Mouse (Mus musculus) ovary, postnatal 36 days (tissue): ENCODE results near the gene Creb3l4.
A peak's percentile ranks its signal among the peaks of the same experiment; 100 is the strongest.
"Not testable (repeated sequence)": the region's sequence is repeated elsewhere in the genome, so short reads cannot be mapped to it uniquely, and the experiment has no call there.

Source experiments
- DNase-seq: peaks from one replicate; pipeline ENCODE4 v3.0.0; 2022; ENCODE audit warnings: low spot score, mixed read lengths

The Creb3l4 gene

GRCm38 (mm10) chr3:90242984-90243775 is at the start of gene Creb3l4:
Gene Creb3l4, minus strand, starts transcription at chr3:90243512.
- DNase-seq, result peak; percentile 56

DNA sequence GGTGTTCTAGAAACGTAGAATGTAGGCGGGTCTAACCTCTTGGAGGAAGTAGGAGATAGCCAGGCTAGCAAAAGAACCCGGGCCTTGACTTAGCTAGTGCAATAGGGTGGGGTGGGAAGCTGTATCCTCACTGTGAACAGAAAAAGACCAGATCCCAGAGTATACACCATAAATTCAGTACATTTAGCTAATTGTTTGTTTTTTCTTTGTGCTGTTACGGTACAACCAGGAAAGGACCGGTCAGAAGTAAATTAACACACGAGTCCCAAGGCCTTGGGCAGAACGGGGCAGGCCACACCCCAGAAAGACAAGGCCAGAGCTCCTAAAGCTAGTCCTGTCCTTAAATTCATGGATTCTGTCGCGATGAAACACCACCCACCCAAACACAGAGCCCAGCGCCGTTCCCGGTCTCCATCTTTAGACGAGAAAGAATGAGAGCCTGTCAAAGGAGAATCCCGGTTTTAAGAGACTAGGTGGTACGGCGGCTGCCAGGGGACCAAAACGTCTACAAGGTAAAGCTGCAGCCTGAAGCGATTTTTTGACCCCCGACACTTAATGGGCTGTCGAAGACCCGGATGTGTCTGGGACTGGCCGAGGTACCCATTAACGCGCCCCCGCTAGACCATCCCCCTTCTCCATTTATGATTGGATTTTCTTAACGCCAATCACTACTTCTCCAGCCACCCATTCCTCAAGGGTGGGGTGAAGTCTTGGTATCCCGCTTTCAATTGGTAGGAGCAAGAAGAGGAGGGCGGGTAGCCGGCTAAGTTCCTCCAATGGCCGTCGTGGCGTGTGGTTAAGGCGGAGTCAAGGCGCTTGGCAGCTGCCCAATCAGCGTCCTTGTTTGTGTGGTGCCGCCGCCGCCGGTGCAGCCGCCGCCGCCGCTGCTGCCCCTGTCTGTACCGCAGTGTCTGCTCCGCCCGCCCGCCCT is 49.3 kb upstream of the Creb3l4 start, which contains the start of gene Gatad2b:
Gene Gatad2b (plus strand): TSS at position 834 of the 931 bp plus-strand sequence.
- DNase-seq, result peak; percentile 97

GRCm38 (mm10) chr3:90291982-90292344 is 48.7 kb upstream of the Creb3l4 start:
- DNase-seq, result no peak

- DNase-seq, result no peak
These were observed 47.3 kb upstream of the Creb3l4 start for GRCm38 (mm10) chr3:90290602-90291001.

GRCm38 (mm10) chr3:90289403-90289802 is 46.1 kb upstream of the Creb3l4 start:
- not testable (repeated sequence) for DNase-seq

DNA sequence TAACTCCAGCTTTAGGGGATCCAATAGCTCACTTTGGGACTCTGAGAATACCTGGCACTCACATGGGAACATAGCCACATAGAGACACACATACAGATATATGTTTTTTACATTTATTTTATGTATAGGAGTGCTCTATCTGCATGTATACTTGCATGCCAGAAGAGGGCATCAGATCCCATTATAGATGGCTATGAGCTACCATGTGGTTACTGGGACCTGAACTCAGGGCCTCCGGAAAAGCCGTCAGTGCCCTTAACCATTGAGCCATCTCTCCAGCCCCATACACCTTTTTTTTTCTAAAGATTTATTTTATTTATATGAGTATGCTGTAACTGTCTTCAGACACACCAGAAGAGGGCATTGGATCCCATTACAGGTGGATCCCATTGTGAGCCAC is 40.8 kb upstream of the Creb3l4 start:
- DNase-seq, result no peak

- no peak for DNase-seq
These were observed 37.4 kb upstream of the Creb3l4 start for GRCm38 (mm10) chr3:90280708-90281107.

DNA sequence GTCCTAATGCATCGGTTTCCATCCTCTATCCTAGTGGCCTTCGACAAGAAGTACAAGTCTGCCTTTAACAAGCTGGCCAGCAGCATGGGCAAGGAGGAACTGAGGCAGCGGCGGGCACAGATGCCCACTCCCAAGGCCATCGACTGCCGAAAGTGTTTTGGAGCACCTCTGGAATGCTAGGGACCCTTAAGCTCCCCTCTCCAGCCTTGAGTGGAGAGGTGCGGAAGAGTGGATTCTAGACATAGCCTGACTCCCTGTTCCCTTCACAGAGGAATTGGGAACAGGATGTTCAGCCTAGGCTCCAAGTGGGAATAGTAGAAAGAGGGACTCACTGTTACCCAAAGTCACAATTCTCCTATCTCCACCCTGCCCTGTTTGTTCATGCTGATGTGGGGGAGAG is 36.4 kb upstream of the Creb3l4 start:
- DNase-seq, result no peak

DNA sequence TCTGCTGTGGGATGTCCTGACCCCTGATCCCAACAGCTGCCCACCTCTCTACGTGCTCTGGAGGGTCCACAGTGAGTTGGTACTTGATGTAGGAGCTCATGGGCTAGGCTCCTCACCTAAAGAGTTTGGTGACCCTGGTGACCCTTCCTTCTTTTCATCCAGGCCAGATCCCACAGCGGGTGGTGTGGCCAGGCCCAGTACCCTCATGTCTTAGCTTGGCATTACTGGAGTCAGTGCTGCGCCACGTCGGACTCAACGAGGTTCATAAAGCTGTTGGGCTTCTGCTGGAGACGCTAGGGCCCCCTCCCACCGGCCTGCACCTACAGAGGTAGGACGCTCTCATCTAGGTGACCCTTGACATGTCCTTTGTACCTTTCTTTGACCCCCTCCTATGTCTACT is 35.9 kb upstream of the Creb3l4 start:
- DNase-seq, result no peak

DNA sequence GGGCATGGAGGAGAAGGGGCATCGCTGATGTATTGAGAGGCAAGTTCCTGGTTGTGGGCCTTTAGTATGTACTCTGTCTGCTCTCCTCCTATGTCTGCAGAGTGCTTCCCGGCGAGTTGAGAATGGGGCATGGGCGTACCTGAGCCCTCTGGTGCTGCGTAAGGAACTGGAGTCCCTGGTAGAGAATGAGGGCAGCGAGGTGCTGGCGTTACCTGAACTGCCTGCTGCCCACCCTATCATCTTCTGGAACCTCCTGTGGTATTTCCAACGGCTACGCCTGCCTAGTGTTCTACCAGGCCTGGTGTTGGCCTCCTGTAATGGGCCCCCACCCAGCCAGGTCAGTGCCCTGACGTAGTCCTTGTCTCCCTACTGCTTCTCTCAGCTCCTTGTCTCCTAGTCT is 34.9 kb upstream of the Creb3l4 start:
- no peak for DNase-seq

DNA sequence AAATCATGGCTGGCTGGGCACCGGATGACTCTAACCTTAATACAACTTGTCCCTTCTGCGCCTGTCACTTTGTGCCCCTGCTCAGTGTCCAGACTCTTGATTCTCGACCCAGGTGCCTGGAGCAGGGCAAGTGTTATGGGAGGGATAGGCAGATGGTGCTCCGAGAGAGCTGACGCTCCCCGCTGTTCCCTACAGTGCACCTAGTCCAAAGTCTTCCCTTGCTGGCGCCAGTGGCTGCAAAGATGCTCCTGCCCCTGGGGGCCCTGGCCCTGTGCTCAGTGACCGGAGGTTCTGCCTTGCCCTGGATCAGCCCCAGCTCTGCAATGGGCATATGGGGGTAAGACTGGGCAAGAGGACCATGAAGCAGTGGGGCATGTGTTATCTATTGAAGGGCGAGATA is 34.5 kb upstream of the Creb3l4 start:
- DNase-seq, result no peak

GRCm38 (mm10) chr3:90276858-90277257 is 33.5 kb upstream of the Creb3l4 start:
- DNase-seq, result no peak

DNA sequence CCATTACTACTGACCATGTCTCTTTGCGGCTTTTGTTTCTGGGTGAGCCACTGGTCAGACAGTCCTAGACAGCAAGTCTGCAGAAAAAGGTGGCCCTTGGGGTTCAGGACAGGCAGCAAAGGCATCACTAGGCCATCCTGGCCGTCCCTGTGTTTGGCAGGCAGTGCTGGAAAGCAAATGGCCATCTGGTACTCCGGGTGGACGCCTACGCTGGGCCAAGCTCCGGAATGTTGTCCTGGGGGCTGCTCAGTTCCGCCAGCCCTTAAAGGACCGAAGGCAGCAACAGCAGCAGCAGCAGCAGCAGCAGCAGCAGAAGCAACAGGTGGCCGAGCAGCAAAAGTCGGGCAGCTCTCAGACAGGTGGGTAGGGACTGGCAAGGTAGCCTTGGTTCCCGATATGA is 32.0 kb upstream of the Creb3l4 start:
- no peak for DNase-seq

- DNase-seq, result no peak
These were observed 30.5 kb upstream of the Creb3l4 start for GRCm38 (mm10) chr3:90273855-90274254.

DNA sequence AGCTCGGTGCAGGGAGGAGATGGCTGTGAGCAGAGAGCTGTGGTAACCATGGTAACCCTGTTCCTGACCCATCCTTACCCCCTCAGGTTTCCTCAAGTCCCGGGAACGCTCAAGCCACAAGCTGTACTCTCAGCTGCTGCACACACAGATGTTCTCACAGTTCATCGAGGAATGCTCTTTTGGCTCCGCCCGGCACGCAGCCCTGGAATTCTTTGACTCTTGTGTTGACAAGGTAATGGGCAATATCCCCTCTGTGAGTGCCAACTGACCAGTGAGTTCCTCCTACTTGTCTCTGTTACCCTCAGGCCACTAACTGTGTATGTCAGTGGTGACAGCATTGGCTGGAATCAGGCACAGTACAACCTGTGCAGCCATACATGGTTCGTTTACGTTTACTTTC is 28.9 kb upstream of the Creb3l4 start:
- no peak for DNase-seq

DNA sequence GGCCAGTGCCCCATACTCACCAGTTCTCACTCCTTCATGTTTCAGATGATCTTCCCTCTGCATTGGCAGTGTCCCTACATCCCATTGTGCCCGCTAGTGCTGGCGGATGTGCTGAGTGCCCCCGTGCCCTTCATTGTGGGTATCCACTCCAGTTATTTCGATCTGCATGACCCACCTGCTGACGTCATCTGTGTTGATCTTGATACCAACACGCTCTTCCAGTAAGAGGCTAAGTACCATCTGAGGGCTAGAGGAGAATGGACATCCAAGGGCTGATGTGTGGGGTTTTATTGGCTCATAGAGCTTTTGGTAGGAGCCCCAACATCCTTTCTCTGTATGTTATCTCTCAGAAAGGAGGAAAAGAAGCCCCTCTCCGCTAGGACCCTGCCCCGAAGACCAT is 27.5 kb upstream of the Creb3l4 start:
- DNase-seq, result no peak

- no peak for DNase-seq
These were observed 25.7 kb upstream of the Creb3l4 start for GRCm38 (mm10) chr3:90268971-90269370.

- DNase-seq, result no peak
These were observed 24.9 kb upstream of the Creb3l4 start for GRCm38 (mm10) chr3:90268190-90268589.

- no peak for DNase-seq
These were observed 23.8 kb upstream of the Creb3l4 start for GRCm38 (mm10) chr3:90266901-90267775.

DNA sequence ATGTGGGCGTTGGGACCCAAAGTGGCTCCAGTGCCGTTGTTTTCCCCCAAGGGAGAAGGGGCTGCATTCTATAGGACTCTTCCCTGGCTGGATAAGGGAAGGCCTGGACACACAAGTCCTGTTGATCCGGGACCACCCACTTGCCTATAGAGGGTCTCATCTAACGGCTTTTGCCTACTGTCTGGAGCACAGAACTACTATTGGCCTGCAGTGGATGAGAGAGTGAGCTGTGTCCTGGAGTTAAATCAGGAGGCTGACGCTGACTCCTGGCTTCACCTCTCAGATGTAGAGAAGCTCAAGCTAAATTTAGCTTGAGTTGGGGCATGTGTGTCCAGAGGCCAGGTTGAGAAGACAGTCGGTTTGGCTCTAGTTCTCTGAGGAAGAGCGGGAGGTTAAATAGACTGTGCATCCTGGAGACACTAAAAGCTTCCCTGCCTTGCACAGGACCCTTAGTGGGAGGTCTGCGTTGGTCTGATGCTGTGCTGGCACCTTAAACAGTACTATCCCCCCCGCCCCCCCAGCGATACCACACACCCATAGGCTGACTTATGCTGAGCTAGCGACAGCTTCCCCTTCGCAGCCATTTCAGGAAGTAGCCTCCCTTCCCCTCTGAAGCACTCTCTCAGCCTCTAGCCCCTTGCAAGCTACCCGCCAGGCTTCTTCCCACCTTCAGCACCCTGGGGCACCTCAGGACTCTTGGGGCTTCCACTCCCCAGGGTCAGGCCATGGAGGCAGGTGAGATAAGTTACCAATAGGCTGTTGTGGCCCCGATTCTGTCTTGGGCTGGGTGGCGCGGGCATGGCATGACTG is 22.8 kb upstream of the Creb3l4 start:
- no peak for DNase-seq
